ENCODE assay signal across 8 mouse cellular contexts in genomic region chr5:125177481-125178134, GRCm38 (mm10). TPM values are rescaled to one million over a fixed set of nuclear protein-coding genes. Genes with fewer than 3 reads are reported as not detected.
DNase-seq lines count a peak whose midpoint lies in the region; ATAC-seq lines count a peak whose summit lies in the region.

No protein-coding gene starts in this region.

- H3K27me3 ChIP-seq in forebrain, embryonic 12.5 days = peaks cover 8% of the 10 kb centered on the region; the same call in 1 of the 2 replicates
- no peaks in the 10 kb centered on the region for H3K27me3 ChIP-seq in heart, embryonic 16.5 days (ENCODE audit: control insufficient read depth, insufficient read depth, low read length)
- H3K27me3 ChIP-seq in liver, embryonic 15.5 days = peaks cover 32% of the 10 kb centered on the region
- H3K27me3 ChIP-seq in neural tube, embryonic 11.5 days (ENCODE audit: control insufficient read depth, insufficient read depth, low read length) = no peaks in the 10 kb centered on the region

- peaks cover 64% of the 10 kb centered on the region for H3K4me1 ChIP-seq in forebrain, embryonic 12.5 days
- H3K4me1 ChIP-seq in heart, embryonic 16.5 days (ENCODE audit: control insufficient read depth, insufficient read depth, low read length) = peaks cover 57% of the 10 kb centered on the region
- peaks cover 61% of the 10 kb centered on the region for H3K4me1 ChIP-seq in liver, embryonic 15.5 days (replicated peaks)
- H3K4me1 ChIP-seq in neural tube, embryonic 11.5 days (ENCODE audit: control insufficient read depth, insufficient read depth, low read length) = peaks cover 50% of the 10 kb centered on the region

- H3K36me3 ChIP-seq in forebrain, embryonic 12.5 days (replicated peaks) = no peaks in the 10 kb centered on the region
- no peaks in the 10 kb centered on the region for H3K36me3 ChIP-seq in heart, embryonic 16.5 days (ENCODE audit: control insufficient read depth, insufficient read depth)
- no peaks in the 10 kb centered on the region for H3K36me3 ChIP-seq in liver, embryonic 15.5 days (replicated peaks)
- no peaks in the 10 kb centered on the region for H3K36me3 ChIP-seq in neural tube, embryonic 11.5 days (ENCODE audit: control insufficient read depth, insufficient read depth, low read length)

- peak overlapping the region; percentile 95 for H3K9ac ChIP-seq in forebrain, embryonic 12.5 days
- H3K9ac ChIP-seq in heart, embryonic 16.5 days (ENCODE audit: low read length) = peak overlapping the region; percentile 92
- H3K9ac ChIP-seq in liver, embryonic 15.5 days = peak overlapping the region; percentile 56
- peak overlapping the region; percentile 92 for H3K9ac ChIP-seq in neural tube, embryonic 11.5 days (ENCODE audit: low read length)

- H3K27ac ChIP-seq in forebrain, embryonic 12.5 days = peak overlapping the region; percentile 95
- peak overlapping the region; percentile 98 for H3K27ac ChIP-seq in heart, embryonic 16.5 days (ENCODE audit: low read length)
- peak overlapping the region; percentile 64 for H3K27ac ChIP-seq in liver, embryonic 15.5 days (replicated peaks)
- H3K27ac ChIP-seq in neural tube, embryonic 11.5 days (ENCODE audit: low read depth, low read length) = peak overlapping the region; percentile 85

- peak; percentile 91 for DNase-seq in CD4-positive helper T cell, adult 2 months (ENCODE audit: low read depth, low spot score)
- DNase-seq in adrenal gland, postnatal 25 days = peak; percentile 79
- peak; percentile 87 to 89 for DNase-seq in kidney, postnatal 25 days
- DNase-seq in neural tube, embryonic 11.5 days (ENCODE audit: low spot score) = peak; percentile 81
- DNase-seq in testis, postnatal 10 days (ENCODE audit: low spot score) = peak; percentile 95

- H3K4me3 ChIP-seq in forebrain, embryonic 12.5 days (replicated peaks) = peak overlapping the region; percentile 90
- H3K4me3 ChIP-seq in heart, embryonic 16.5 days (ENCODE audit: low read length) = peak overlapping the region; percentile 86
- peak overlapping the region; percentile 72 for H3K4me3 ChIP-seq in liver, embryonic 15.5 days (replicated peaks)
- H3K4me3 ChIP-seq in neural tube, embryonic 11.5 days (ENCODE audit: low read depth, low read length) = peak overlapping the region; percentile 93

- WGBS in forebrain, embryonic 12.5 days = 0% methylated on average over 44 of the region's 44 CpGs
- under 1% methylated on average over 43 of the region's 44 CpGs for WGBS in heart, embryonic 16.5 days
- under 1% methylated on average over 44 of the region's 44 CpGs for WGBS in liver, embryonic 15.5 days (ENCODE audit: insufficient replicate concordance)
- 1% methylated on average over 44 of the region's 44 CpGs for WGBS in neural tube, embryonic 11.5 days

- peak overlapping the region; percentile 93 for H3K4me2 ChIP-seq in forebrain, embryonic 12.5 days
- H3K4me2 ChIP-seq in heart, embryonic 16.5 days (ENCODE audit: low read depth, low read length) = peak overlapping the region; percentile 99
- peak overlapping the region; percentile 94 for H3K4me2 ChIP-seq in liver, embryonic 15.5 days
- peak overlapping the region; percentile 75 for H3K4me2 ChIP-seq in neural tube, embryonic 11.5 days (ENCODE audit: low read depth)

- peak; percentile 13 for ATAC-seq in forebrain, embryonic 12.5 days (ENCODE audit: low FRiP score)
- peak; percentile 25 for ATAC-seq in heart, embryonic 16.5 days (replicated peaks; ENCODE audit: extremely low read depth, insufficient read depth, low FRiP score)
- ATAC-seq in liver, embryonic 15.5 days (ENCODE audit: insufficient read depth) = no peak
- ATAC-seq in neural tube, embryonic 11.5 days (ENCODE audit: insufficient read depth, low FRiP score, low TSS enrichment) = peak; percentile 13; the same call in 1 of the 2 replicates

- H3K9me3 ChIP-seq in forebrain, embryonic 12.5 days = no peaks in the 10 kb centered on the region
- H3K9me3 ChIP-seq in heart, embryonic 16.5 days (replicated peaks; ENCODE audit: control insufficient read depth, low read length) = no peaks in the 10 kb centered on the region
- no peaks in the 10 kb centered on the region for H3K9me3 ChIP-seq in liver, embryonic 15.5 days (replicated peaks)
- no peaks in the 10 kb centered on the region for H3K9me3 ChIP-seq in neural tube, embryonic 11.5 days (ENCODE audit: control insufficient read depth, low read length)

RNA-seq across cellular contexts. Expression of gene Ncor2, which starts 1.4 kb away (rescaled TPM):
- 316 and 358 TPM in 2 replicates for total RNA-seq in adrenal gland, postnatal 25 days (2021)
- 26.0 and 27.0 TPM in 2 replicates for polyA plus RNA-seq in forebrain, embryonic 12.5 days (2016; fragmentation: Nextera tagmentation; extraction: Ambion mirVana)
- 17.6 and 19.1 TPM in 2 replicates for polyA plus RNA-seq in heart, embryonic 16.5 days (2015; fragmentation: Nextera tagmentation; extraction: Ambion mirVana)
- polyA plus RNA-seq in liver, embryonic 15.5 days (2015; fragmentation: Nextera tagmentation; extraction: Ambion mirVana) = 3.8 and 5.4 TPM in 2 replicates
- polyA plus RNA-seq in neural tube, embryonic 11.5 days (2014; fragmentation: Nextera tagmentation; extraction: Ambion mirVana) = 23.6 and 24.3 TPM in 2 replicates
